Mouse (Mus musculus) hindbrain, embryonic 15.5 days (tissue): ENCODE measurements around the gene Lhpp. TPM values are rescaled to one million over a fixed set of nuclear protein-coding genes. Genes with fewer than 3 reads are reported as not detected.

Experiments
- ATAC-seq: fragments of 200-750 bp; cut with Nextera tagmentation; 2 replicates; pipeline ENCODE4 v1.8.0; 2017; ENCODE audit warnings: low read depth, moderate number of reproducible peaks, moderate TSS enrichment; ENCODE audit not compliant: low FRiP score
- H3K27ac ChIP-seq: fragments of 300-500 bp; sonication (generic); replicated peaks from 2 replicates; pipeline ENCODE4 v1.5.1; 2015; ENCODE audit warnings: mild to moderate bottlenecking, inconsistent platforms
- H3K27me3 ChIP-seq: fragments of 300-500 bp; sonication (generic); 2 replicates; pipeline ENCODE4 v1.6.1; 2015; ENCODE audit warnings: control low read depth, inconsistent platforms
- H3K36me3 ChIP-seq: fragments of 300-500 bp; sonication (generic); 2 replicates; pipeline ENCODE4 v1.6.1; 2015; ENCODE audit warnings: control low read depth, inconsistent platforms
- H3K4me1 ChIP-seq: fragments of 300-500 bp; sonication (generic); replicated peaks from 2 replicates; pipeline ENCODE4 v1.6.1; 2015; ENCODE audit warnings: control low read depth, inconsistent platforms
- H3K4me2 ChIP-seq: fragments of 300-500 bp; sonication (generic); 2 replicates; pipeline ENCODE4 v1.6.1; 2015; ENCODE audit warnings: moderate library complexity, mild to moderate bottlenecking, inconsistent platforms
- H3K4me3 ChIP-seq: fragments of 300-500 bp; sonication (generic); 2 replicates; pipeline ENCODE4 v1.5.1; 2015; ENCODE audit warnings: mild to moderate bottlenecking, inconsistent platforms
- H3K9ac ChIP-seq: fragments of 300-500 bp; sonication (generic); 2 replicates; pipeline ENCODE4 v1.6.1; 2015; ENCODE audit warnings: inconsistent platforms
- H3K9me3 ChIP-seq: fragments of 300-500 bp; sonication (generic); 2 replicates; pipeline ENCODE4 v1.6.1; 2016; ENCODE audit warnings: control low read depth, inconsistent platforms
- WGBS: fragments of 180-500 bp; shearing (Covaris S2); methylation state at CpG from one replicate; pipeline ENCODE4 v1.1.7; 2015; 5-methylcytosine and 5-hydroxymethylcytosine counted together
- polyA plus RNA-seq: library from polyadenylated mRNA; unstranded; fragments of >200 nt; fragmentation: Nextera tagmentation; extraction: Ambion mirVana; gene quantifications from 2 replicates; pipeline ENCODE4 v1.2.1, GENCODE M21; 2015

Lhpp gene
- polyA plus RNA-seq, 1 experiment from 2014 or later: 50.6 TPM

DNA sequence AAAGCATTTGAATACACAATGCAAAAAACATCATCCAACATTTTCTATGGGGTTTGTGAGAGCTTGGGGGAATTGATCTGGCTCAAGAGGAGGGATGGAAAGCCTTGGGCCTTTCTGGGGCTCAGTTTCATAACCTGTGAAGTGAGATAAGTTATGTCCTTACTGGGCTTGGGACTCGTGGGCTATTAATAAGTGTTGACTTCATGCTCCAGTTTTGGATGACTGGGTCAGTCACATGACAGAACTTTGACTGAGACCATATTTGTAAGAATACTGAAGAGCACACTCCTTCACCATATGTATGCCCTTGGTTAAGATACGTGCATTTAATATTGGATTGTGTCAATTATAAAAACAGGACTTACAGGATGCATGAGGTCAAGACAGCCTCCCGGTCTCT lies 17.0 kb downstream of the Lhpp start:
- Histone ChIP-seq H3K9me3 (no peaks in the 10 kb centered on the region), H3K27ac (no peak overlapping the region), H3K4me2 (no peak overlapping the region), H3K4me3 (no peak overlapping the region), H3K9ac (no peak overlapping the region), H3K36me3 (no peaks in the 10 kb centered on the region), H3K4me1 (peaks cover 9% of the 10 kb centered on the region; the same call in 1 of the 2 replicates), H3K27me3 (no peaks in the 10 kb centered on the region)
- WGBS: 84% methylated on average over 3 of the region's 3 CpGs
- no peak for ATAC-seq

DNA sequence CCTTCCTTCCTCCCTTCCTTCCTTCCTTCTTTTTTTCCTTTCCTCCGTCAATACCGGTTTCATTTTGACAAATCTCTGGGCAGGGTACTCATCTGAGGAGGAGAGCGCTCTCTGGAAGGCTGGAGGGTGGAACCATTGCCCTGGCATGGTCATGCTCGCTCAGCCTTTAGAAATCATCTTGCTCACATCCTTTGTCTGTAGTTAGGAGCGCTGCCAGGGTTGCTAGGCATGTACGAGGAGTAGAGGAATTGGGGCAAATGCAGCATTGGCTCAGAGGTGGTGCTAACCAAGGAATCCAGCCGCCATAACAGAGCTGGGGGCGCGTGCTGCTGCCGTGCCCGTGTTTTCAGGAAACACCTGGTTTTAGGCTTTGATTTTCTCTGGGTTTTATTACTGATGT lies 20.9 kb downstream of the Lhpp start:
- Histone ChIP-seq H3K4me1 (peaks cover 9% of the 10 kb centered on the region; the same call in 1 of the 2 replicates), H3K36me3 (no peaks in the 10 kb centered on the region), H3K9me3 (no peaks in the 10 kb centered on the region), H3K27me3 (no peaks in the 10 kb centered on the region), H3K4me3 (no peak overlapping the region), H3K27ac (peak overlapping the region; percentile 35; the same call in 1 of the 2 replicates), H3K4me2 (no peak overlapping the region), H3K9ac (no peak overlapping the region)
- ATAC-seq: peak; percentile 89; the same call in 1 of the 2 replicates
- WGBS: 52% methylated on average over 11 of the region's 11 CpGs

DNA sequence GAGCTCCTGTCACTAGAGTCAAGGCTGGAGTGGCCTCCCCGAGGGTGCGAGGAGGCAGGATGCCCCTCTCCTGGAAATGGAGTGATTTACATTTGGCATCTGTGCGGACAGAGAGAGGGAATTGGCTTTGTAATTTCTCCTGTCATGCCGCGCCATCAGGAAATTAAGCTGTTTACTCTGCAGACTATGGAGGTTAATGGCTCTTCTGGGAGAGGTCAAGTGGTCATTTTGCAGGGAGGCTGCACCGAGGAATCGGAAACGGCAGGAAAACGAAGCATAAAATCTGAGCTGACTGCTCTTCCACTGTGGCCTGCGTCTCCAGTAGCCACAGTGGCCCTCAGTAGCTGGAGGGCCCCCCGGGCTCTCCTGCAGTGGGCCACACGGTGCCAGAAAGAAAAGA lies 26.9 kb downstream of the Lhpp start:
- no peaks in the 10 kb centered on the region for H3K36me3 ChIP-seq
- no peak overlapping the region for H3K4me2 ChIP-seq
- no peak overlapping the region for H3K27ac ChIP-seq
- WGBS: 19% methylated on average over 12 of the region's 12 CpGs
- H3K9ac ChIP-seq: no peak overlapping the region
- no peak overlapping the region for H3K4me3 ChIP-seq
- no peak for ATAC-seq
- H3K27me3 ChIP-seq: peaks cover 2% of the 10 kb centered on the region; the same call in 1 of the 2 replicates
- no peaks in the 10 kb centered on the region for H3K9me3 ChIP-seq
- peaks cover 7% of the 10 kb centered on the region for H3K4me1 ChIP-seq

DNA sequence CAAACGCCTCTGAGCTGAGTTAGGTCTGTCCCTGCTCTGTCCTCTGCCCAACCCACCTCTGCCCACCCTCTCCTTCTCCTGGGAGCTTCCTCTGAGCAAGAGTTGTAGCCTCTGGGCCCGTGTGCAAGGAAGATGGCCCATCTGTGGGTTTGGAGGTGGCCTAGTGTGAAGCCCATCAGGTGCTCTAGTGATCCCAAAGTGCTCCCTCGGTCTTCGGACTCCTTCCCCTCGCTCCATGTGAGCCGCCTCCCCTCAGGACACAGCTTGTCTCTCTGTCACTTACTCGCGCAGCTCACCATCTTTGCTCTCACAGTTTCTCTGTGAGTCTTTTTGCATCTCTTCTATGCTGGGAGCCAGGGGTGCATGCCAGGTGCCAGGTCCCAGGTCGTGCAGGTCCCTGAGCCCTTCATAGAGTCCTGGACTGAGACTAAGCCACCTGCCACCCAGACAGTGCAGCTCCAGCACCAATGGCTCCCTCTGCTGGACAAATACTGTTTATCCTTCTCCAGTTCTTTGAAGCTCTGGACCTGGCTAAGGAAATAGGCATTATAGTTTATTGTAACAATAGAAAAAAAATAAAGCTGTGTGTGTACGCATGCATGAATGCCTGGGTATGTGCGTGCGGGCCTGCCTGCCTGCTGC lies 28.1 kb downstream of the Lhpp start:
- peaks cover 7% of the 10 kb centered on the region for H3K4me1 ChIP-seq
- peak; percentile 75; the same call in 1 of the 2 replicates for ATAC-seq
- no peak overlapping the region for H3K4me3 ChIP-seq
- no peak overlapping the region for H3K4me2 ChIP-seq
- no peaks in the 10 kb centered on the region for H3K36me3 ChIP-seq
- H3K9me3 ChIP-seq: no peaks in the 10 kb centered on the region
- H3K9ac ChIP-seq: no peak overlapping the region
- no peak overlapping the region for H3K27ac ChIP-seq
- peaks cover 2% of the 10 kb centered on the region; the same call in 1 of the 2 replicates for H3K27me3 ChIP-seq
- 62% methylated on average over 12 of the region's 12 CpGs for WGBS

DNA sequence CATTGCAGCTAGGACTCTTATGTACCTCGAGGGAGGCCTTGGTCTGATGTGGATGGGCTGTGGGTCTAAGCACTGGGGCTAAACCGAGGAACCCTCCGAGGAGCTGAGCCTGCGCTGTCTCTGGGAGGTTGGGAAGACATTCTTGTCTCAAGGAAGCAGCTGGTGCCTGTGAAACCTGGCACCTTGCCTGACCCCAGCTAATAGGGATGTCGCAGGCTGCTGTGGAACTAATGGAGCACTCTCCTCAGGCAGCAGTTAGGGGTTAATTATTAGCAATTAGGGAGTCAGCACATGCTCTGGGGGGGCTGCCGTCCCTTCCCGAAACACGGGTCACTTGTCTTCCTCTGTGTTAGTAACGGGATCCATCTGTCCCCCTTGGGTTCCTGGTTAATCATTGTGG lies 30.5 kb downstream of the Lhpp start:
- WGBS: 16% methylated on average over 9 of the region's 9 CpGs
- H3K4me2 ChIP-seq: no peak overlapping the region
- H3K36me3 ChIP-seq: no peaks in the 10 kb centered on the region
- H3K9me3 ChIP-seq: no peaks in the 10 kb centered on the region
- H3K27ac ChIP-seq: no peak overlapping the region
- peaks cover 7% of the 10 kb centered on the region for H3K4me1 ChIP-seq
- H3K9ac ChIP-seq: no peak overlapping the region
- H3K4me3 ChIP-seq: no peak overlapping the region
- 0 out of 2 replicates have a peak, but pooled peaks have one; percentile 28 for ATAC-seq
- peaks cover 2% of the 10 kb centered on the region; the same call in 1 of the 2 replicates for H3K27me3 ChIP-seq

DNA sequence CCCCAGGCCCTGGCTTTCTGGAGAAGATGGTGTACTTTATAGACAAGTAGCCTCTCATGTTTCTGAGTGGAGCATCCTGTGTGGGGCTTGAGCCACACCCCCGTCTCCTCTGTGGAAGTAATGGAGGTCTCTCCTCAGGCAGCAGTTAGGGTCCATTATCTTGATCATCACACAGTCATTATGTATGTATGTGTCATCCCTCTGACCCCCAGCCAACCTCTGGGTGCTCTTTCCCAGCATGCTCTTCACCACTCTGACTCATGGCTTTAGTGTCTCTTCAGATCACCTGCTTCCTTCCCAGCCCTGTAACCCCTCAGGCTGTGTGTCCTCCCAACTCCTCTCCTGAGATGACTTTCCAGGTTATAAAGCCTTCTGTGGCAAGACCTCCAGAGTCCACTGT lies 31.2 kb downstream of the Lhpp start:
- H3K4me2 ChIP-seq: no peak overlapping the region
- H3K9me3 ChIP-seq: no peaks in the 10 kb centered on the region
- ATAC-seq: no peak
- H3K4me1 ChIP-seq: peaks cover 7% of the 10 kb centered on the region
- H3K36me3 ChIP-seq: no peaks in the 10 kb centered on the region
- H3K27me3 ChIP-seq: peaks cover 2% of the 10 kb centered on the region; the same call in 1 of the 2 replicates
- WGBS: 72% methylated on average over 1 of the region's 1 CpGs
- H3K4me3 ChIP-seq: no peak overlapping the region
- no peak overlapping the region for H3K27ac ChIP-seq
- H3K9ac ChIP-seq: no peak overlapping the region

DNA sequence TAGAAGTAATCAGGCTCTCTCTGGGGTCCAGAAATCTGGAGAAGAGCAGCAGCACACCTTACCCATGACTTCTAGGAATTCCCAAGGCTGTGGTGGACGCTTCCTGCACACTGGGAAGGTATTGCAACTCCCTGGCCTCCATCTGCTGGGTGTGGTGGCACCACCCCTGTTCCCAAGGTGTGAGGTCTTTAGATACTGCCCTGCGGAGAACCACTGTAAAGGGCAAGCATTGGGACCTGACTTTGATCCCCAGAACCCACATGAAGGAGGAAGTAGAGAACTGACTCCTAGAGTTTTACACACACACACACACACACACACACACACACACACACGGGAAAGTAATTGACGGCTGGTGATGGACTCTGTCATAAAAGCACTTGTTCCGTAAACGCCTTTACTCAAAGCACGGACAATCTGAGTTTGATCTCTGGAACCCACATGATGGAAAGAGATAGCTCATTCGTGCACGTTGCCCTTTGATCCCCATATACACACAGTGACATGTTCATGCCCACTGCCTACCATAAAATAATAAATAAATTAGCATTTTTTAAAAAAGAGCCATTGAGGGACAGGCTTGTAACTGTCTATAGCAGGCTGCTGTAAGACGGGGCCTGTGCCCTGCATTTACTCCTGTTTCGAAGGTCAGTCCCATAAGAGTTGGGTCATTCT lies 34.3 kb downstream of the Lhpp start:
- no peak overlapping the region for H3K27ac ChIP-seq
- no peaks in the 10 kb centered on the region for H3K9me3 ChIP-seq
- WGBS: 81% methylated on average over 11 of the region's 11 CpGs
- no peak overlapping the region for H3K4me3 ChIP-seq
- H3K27me3 ChIP-seq: no peaks in the 10 kb centered on the region
- no peaks in the 10 kb centered on the region for H3K36me3 ChIP-seq
- no peak overlapping the region for H3K4me2 ChIP-seq
- H3K4me1 ChIP-seq: peaks cover 7% of the 10 kb centered on the region
- ATAC-seq: no peak
- H3K9ac ChIP-seq: no peak overlapping the region

DNA sequence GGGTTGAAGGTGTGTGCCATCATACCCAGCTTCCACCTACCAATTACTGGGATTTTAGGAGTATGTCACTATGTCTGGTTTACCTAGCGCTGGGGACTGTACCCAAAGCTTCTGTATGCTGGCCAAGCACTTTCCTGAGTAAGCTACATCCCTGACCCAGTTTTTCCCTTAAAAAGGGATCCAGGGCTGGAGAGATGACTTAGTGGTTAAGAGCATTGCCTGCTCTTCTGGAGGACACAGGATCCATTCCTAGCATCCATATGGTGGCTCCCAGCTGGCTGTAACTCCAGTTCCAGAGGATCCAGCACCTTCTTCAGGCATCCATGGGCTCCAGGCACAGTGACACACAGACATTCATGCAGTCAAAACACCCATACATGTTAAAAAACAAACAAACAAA lies 36.1 kb downstream of the Lhpp start:
- Histone ChIP-seq H3K4me1 (no peaks in the 10 kb centered on the region), H3K4me3 (no peak overlapping the region), H3K4me2 (no peak overlapping the region), H3K9ac (no peak overlapping the region), H3K27ac (no peak overlapping the region), H3K36me3 (no peaks in the 10 kb centered on the region), H3K27me3 (no peaks in the 10 kb centered on the region), H3K9me3 (no peaks in the 10 kb centered on the region)
- WGBS: 98% methylated on average over 1 of the region's 1 CpGs
- ATAC-seq: no peak

DNA sequence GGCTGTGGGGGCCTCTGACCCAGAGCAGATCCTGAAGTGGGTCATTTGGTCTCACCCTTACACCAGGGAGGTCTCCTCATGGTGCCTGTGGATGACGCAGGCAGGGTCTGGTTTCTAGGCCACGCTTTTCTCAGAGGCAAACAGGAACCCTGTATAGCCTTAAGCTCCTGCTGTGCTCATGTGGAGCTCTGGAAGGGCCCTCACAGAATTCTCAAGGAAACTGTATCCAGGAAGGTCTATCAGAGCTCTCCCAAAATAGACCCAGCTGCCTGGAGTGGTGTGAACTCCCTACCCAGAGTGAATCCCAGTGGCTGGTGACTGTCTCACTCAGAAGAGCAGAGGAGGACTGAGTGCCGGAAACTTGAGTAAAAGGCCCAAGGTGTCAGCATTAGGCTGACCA lies 44.0 kb downstream of the Lhpp start:
- H3K27me3 ChIP-seq: no peaks in the 10 kb centered on the region
- H3K4me3 ChIP-seq: no peak overlapping the region
- H3K27ac ChIP-seq: no peak overlapping the region
- no peaks in the 10 kb centered on the region for H3K36me3 ChIP-seq
- no peak overlapping the region for H3K4me2 ChIP-seq
- 86% methylated on average over 3 of the region's 3 CpGs for WGBS
- H3K9me3 ChIP-seq: no peaks in the 10 kb centered on the region
- no peak for ATAC-seq
- H3K9ac ChIP-seq: no peak overlapping the region
- H3K4me1 ChIP-seq: peaks cover 15% of the 10 kb centered on the region

DNA sequence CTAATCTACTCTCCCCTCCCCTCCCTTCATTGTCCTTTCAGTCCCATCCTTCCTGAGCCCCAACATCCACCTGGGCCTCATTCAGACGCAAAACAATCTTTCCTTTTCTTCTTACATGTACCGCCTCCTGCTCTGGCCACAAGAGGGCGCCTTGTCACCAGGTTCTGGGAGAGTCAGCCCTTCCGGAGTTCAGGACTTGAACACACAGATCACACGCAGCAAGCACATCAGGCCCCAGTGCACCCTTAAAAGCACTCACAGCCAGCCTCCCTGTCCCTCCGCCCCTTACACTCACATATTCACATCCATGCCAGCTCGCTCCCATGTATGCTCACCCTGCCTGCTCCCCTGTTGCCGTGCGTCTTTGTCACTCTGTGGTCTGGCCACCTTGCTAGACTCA lies 45.6 kb downstream of the Lhpp start:
- no peaks in the 10 kb centered on the region for H3K9me3 ChIP-seq
- H3K27ac ChIP-seq: no peak overlapping the region; the same call in 1 of the 2 replicates
- H3K36me3 ChIP-seq: no peaks in the 10 kb centered on the region
- no peaks in the 10 kb centered on the region for H3K27me3 ChIP-seq
- peak; percentile 46; the same call in 1 of the 2 replicates for ATAC-seq
- H3K4me2 ChIP-seq: no peak overlapping the region
- 12% methylated on average over 9 of the region's 9 CpGs for WGBS
- H3K4me1 ChIP-seq: peaks cover 21% of the 10 kb centered on the region
- no peak overlapping the region for H3K4me3 ChIP-seq
- no peak overlapping the region for H3K9ac ChIP-seq

DNA sequence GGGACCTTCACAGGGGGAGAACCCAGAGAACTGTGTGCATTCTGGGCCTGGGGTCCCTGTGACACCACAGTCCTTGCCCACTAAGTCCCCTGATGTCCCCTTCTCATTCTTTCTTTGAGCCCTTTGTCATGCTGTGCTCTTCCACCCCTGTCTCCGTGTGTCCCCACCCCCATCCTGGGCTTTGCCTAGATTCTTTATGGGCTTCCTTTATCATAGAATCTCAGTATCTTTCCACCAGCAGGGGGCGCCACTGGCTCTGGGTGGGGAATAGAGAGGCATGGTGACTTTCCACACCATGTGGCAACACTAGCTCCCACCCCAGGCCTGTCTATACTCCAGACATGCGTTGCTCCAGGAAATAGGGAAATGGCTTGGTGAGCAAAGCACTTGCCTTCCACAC lies 46.1 kb downstream of the Lhpp start:
- Histone ChIP-seq H3K4me2 (no peak overlapping the region), H3K4me3 (no peak overlapping the region), H3K36me3 (no peaks in the 10 kb centered on the region), H3K9me3 (no peaks in the 10 kb centered on the region), H3K9ac (no peak overlapping the region), H3K27me3 (no peaks in the 10 kb centered on the region), H3K4me1 (peaks cover 21% of the 10 kb centered on the region), H3K27ac (no peak overlapping the region; the same call in 1 of the 2 replicates)
- 3% methylated on average over 3 of the region's 3 CpGs for WGBS
- peak; percentile 40; the same call in 1 of the 2 replicates for ATAC-seq

DNA sequence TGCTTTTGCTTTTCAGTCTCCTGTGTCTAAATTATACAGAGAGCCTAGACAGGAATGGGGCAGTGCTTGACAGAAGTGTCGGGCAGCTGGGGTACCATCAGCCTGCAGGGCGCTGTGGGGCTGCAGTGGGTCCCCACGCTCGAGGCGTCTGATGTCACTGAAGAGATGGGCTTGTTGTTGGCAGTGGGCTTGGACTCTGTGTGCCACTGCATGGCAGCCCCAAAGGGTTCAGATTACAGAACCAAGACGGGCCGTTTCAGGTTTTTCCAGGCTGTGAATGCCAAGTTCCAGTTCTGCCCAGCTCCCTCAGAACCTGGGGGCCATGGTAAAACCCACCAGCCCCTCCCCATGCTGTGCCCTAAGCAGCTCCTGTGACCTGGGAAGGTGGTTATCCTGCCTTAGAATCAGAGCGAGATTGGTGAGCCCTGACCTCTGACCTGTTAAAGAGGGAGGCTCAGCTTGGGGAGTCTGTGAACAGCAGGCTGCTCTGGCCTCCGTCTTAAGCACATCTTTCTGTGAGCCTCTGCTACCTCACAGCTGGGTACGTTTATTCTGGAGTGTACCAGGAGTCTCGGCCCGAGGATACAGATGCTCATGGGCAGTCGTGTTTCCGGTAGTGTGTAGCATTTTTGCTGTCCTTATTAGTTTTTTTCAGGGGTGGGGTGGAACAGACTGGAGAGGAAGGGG lies 47.1 kb downstream of the Lhpp start:
- 45% methylated on average over 14 of the region's 14 CpGs for WGBS
- Histone ChIP-seq H3K27ac (no peak overlapping the region), H3K36me3 (no peaks in the 10 kb centered on the region), H3K9me3 (no peaks in the 10 kb centered on the region), H3K4me1 (peaks cover 21% of the 10 kb centered on the region), H3K27me3 (no peaks in the 10 kb centered on the region), H3K4me2 (no peak overlapping the region), H3K4me3 (no peak overlapping the region), H3K9ac (no peak overlapping the region)
- no peak for ATAC-seq
